Mouse (Mus musculus) stomach, postnatal 0 days (tissue): Measurements from ENCODE around the gene St6galnac1. TPM values are rescaled to one million over a fixed set of nuclear protein-coding genes. Genes with fewer than 3 reads are reported as not detected.

ENCODE experiments used
- ATAC-seq: fragments of 200-750 bp; cut with Nextera tagmentation; 2 replicates; pipeline ENCODE4 v1.8.0; 2017; ENCODE audit not compliant: low FRiP score, low TSS enrichment
- DNase-seq: peaks from one replicate; pipeline ENCODE4 v3.0.0-alpha.2; 2016; ENCODE audit warnings: low spot score
- H3K27ac ChIP-seq: fragments of 300-500 bp; sonication (generic); replicated peaks from 2 replicates; pipeline ENCODE4 v1.5.1; 2014; ENCODE audit warnings: mild to moderate bottlenecking, control low read depth
- H3K27me3 ChIP-seq: fragments of 300-500 bp; sonication (generic); 2 replicates; pipeline ENCODE4 v1.6.1; 2014; ENCODE audit warnings: low read length; ENCODE audit not compliant: control insufficient read depth, insufficient read depth
- H3K36me3 ChIP-seq: fragments of 300-500 bp; sonication (generic); 2 replicates; pipeline ENCODE4 v1.6.1; 2014; ENCODE audit warnings: low read length, mixed read lengths; ENCODE audit not compliant: control insufficient read depth, insufficient read depth
- H3K4me1 ChIP-seq: fragments of 300-500 bp; sonication (generic); replicated peaks from 2 replicates; pipeline ENCODE4 v1.6.1; 2014; ENCODE audit warnings: antibody characterized with exemption; ENCODE audit not compliant: control insufficient read depth, insufficient read depth
- H3K4me2 ChIP-seq: fragments of 300-500 bp; sonication (generic); replicated peaks from 2 replicates; pipeline ENCODE4 v1.6.1; 2014; ENCODE audit warnings: low read depth, mild to moderate bottlenecking, control low read depth, moderate library complexity
- H3K4me3 ChIP-seq: fragments of 300-500 bp; sonication (generic); 2 replicates; pipeline ENCODE4 v1.5.1; 2014; ENCODE audit warnings: low read depth, low read length, control low read depth
- H3K9ac ChIP-seq: fragments of 300-500 bp; sonication (generic); 2 replicates; pipeline ENCODE4 v1.6.1; 2014; ENCODE audit warnings: mild to moderate bottlenecking, low read length, control low read depth, mixed read lengths
- H3K9me3 ChIP-seq: fragments of 300-500 bp; sonication (generic); 2 replicates; pipeline ENCODE4 v1.6.1; 2016; ENCODE audit warnings: low read length; ENCODE audit not compliant: control insufficient read depth
- CTCF ChIP-seq: IDR thresholded peaks from 2 replicates; pipeline ENCODE4 v1.5.1; 2016; ENCODE audit warnings: antibody characterized with exemption, low read depth, mild to moderate bottlenecking, moderate library complexity
- EP300 ChIP-seq: optimal IDR thresholded peaks from 2 replicates; pipeline ENCODE3; 2016; ENCODE audit warnings: antibody characterized with exemption
- WGBS: fragments of 180-500 bp; shearing (Covaris S2); extraction: QIAGEN DNeasy Blood & Tissue Kit; methylation state at CpG from one replicate; pipeline ENCODE4 v1.1.7; 2014; 5-methylcytosine and 5-hydroxymethylcytosine counted together
- polyA plus RNA-seq: library from polyadenylated mRNA; unstranded; fragments of >200 nt; fragmentation: Nextera tagmentation; extraction: Ambion mirVana; gene quantifications from 2 replicates; pipeline ENCODE4 v1.2.1, GENCODE M21; 2015

The St6galnac1 gene
- polyA plus RNA-seq, 1 experiment from 2014 or later = not detected

DNA sequence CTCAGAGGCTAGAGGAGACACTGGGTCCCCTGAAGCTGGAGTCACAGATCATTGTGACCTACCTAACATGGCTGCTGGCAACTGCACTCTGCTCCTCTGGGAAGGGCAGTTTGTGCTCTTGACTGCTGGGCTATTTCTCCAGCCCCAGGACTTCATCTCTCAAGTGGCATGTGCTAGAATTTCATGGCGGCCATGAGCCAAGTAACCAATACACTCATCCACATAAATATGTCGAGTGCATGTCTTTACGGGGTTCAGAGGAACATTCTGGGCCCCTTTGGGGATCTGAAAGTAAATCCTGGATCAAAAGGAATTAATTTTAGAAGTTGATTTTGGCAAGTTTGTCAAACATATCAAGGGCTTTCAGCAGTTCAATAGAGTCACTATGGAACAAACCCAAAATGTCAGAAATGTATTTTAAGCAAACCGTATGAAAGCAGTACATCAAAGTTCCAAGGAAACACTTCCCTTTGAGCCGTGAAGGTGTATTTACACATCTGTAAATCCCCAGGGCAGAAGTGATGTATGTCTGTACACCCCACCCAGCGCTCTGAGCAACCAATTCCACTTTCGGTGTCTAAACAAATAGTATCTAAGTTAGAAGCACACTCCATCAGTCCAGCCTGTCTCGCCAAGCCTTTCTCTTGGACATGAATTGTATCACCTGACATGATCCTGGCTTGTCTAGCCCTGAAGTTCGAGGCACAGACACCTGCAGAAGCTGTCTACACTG, 45.9 kb downstream of the St6galnac1 start:
- peak overlapping the region; percentile 24; the same call in 1 of the 2 replicates for H3K27ac ChIP-seq
- no peaks in the 10 kb centered on the region for H3K4me1 ChIP-seq
- 35% methylated on average over 9 of the region's 9 CpGs for WGBS
- no peak for TF ChIP-seq EP300
- no peak for TF ChIP-seq CTCF
- H3K27me3 ChIP-seq = no peaks in the 10 kb centered on the region
- no peak for DNase-seq
- no peaks in the 10 kb centered on the region for H3K9me3 ChIP-seq
- no peak overlapping the region for H3K4me2 ChIP-seq
- H3K9ac ChIP-seq = no peak overlapping the region
- ATAC-seq = peak; percentile 33; the same call in 1 of the 2 replicates
- no peaks in the 10 kb centered on the region for H3K36me3 ChIP-seq
- no peak overlapping the region for H3K4me3 ChIP-seq

DNA sequence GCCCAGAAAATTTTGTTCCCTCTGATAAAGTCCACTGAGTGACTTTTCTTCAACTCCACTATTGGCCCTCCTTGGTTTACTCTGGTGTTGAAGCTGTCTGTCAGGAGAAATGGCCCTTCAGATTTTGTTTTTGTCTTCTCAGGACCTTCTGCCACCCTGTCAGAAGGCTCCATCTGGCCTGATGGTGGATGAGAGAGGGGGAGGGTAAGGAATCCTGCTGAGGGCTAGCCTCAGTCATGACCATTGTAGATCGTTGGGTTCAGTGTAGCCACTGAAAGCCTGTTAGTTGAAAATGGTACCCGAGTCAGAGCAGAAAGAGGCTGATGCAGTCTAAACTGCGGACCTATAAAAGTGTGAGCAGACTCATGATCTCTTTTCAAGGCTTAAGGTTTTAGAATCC, 49.2 kb downstream of the St6galnac1 start:
- H3K27me3 ChIP-seq = no peaks in the 10 kb centered on the region
- no peak overlapping the region for H3K9ac ChIP-seq
- no peak for DNase-seq
- 73% methylated on average over 3 of the region's 3 CpGs for WGBS
- no peak for TF ChIP-seq CTCF
- TF ChIP-seq EP300 = no peak
- ATAC-seq = no peak
- H3K27ac ChIP-seq = no peak overlapping the region
- H3K36me3 ChIP-seq = no peaks in the 10 kb centered on the region
- H3K4me2 ChIP-seq = no peak overlapping the region
- H3K4me1 ChIP-seq = no peaks in the 10 kb centered on the region
- H3K4me3 ChIP-seq = no peak overlapping the region
- no peaks in the 10 kb centered on the region for H3K9me3 ChIP-seq

DNA sequence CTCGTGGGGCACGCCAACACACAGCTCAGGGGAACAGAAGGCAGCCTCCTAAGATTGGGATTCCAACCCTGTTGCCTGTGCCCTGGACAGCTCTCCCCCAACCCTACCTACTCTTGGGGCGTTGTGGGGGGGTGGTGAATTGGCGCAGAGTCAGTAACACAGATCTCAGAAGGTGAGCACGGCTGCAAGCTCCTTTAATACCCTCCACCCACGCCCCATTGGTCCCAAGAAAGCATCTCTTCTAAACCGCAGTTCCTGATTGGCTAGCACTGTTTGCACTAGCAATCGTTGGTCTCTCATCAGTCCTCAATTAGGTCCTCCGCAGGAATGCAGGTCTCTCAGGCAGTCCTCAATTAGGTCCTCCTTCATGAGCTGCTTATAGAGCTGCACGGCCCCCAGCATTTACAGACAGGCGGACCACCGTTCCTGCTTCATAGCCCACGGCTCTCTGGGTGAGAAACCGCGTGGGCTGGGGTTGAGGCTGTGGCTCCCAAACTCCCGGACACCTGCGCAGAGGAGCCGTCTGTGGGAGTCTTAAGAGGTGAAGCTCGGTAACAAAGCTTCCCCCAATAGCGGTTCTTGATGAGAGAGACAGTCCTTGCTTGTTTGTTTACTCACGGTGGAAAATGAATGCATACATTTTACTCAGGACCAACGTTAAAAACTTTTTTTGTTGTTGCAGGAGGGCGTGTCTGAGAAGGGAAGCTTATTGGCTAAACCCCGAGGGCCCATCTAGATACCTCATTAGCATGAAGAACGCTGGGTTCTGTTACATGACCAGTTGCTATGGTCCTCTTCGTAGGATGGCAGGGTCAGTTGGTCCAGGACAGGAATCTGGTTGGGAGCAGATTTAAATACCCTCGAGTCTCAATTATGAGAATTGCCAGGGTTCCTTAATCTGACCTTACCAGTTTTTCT, 50.0 kb downstream of the St6galnac1 start:
- Histone ChIP-seq H3K4me3 (no peak overlapping the region), H3K36me3 (no peaks in the 10 kb centered on the region), H3K27ac (no peak overlapping the region), H3K27me3 (no peaks in the 10 kb centered on the region), H3K4me1 (no peaks in the 10 kb centered on the region), H3K9me3 (no peaks in the 10 kb centered on the region), H3K4me2 (no peak overlapping the region), H3K9ac (no peak overlapping the region)
- DNase-seq (no peak), ATAC-seq (peak; percentile 22; the same call in 1 of the 2 replicates)
- WGBS = 41% methylated on average over 27 of the region's 27 CpGs
- no peak for TF ChIP-seq CTCF
- TF ChIP-seq EP300 = no peak

- Histone ChIP-seq H3K9me3 (no peaks in the 10 kb centered on the region), H3K27ac (no peak overlapping the region), H3K4me2 (no peak overlapping the region), H3K4me1 (no peaks in the 10 kb centered on the region), H3K27me3 (no peaks in the 10 kb centered on the region), H3K9ac (no peak overlapping the region), H3K36me3 (no peaks in the 10 kb centered on the region), H3K4me3 (no peak overlapping the region)
- DNase-seq (no peak), ATAC-seq (no peak)
- WGBS = 87% methylated on average over 5 of the region's 5 CpGs
- TF ChIP-seq CTCF (no peak), EP300 (no peak)
Observed at GRCm38 (mm10) chr11:116723064-116723463, 52.2 kb downstream of the St6galnac1 start.

GRCm38 (mm10) chr11:116721548-116722271, 53.6 kb downstream of the St6galnac1 start:
- Histone ChIP-seq H3K9ac (no peak overlapping the region), H3K4me1 (no peaks in the 10 kb centered on the region), H3K4me2 (no peak overlapping the region), H3K36me3 (no peaks in the 10 kb centered on the region), H3K27ac (no peak overlapping the region), H3K4me3 (no peak overlapping the region), H3K27me3 (no peaks in the 10 kb centered on the region), H3K9me3 (no peaks in the 10 kb centered on the region)
- ATAC-seq (peak; percentile 35; the same call in 1 of the 2 replicates), DNase-seq (no peak)
- WGBS = 42% methylated on average over 9 of the region's 9 CpGs
- TF ChIP-seq CTCF (no peak), EP300 (no peak)
